Mouse (Mus musculus): Measurements from ENCODE around the gene Tcl1b5. TPM values are rescaled to one million over a fixed set of nuclear protein-coding genes. Genes with fewer than 3 reads are reported as not detected.
"Not testable (repeated sequence)": the region's sequence is repeated elsewhere in the genome, so short reads cannot be mapped to it uniquely, and the experiment has no call there.

The Tcl1b5 gene
- polyA plus RNA-seq, 1 experiment from 2014 or later: not detected

GRCm38 (mm10) chr12:105190743-105191142 is 14.6 kb downstream of the Tcl1b5 start, which contains the start of gene Tcl1b3:
Tcl1b3 (plus strand) TSS chr12:105191043.
- H3K9me3 ChIP-seq (ENCODE audit: control insufficient read depth, low read length); H3K4me2 ChIP-seq; ATAC-seq (replicated peaks; ENCODE audit: low FRiP score); H3K27me3 ChIP-seq (replicated peaks; ENCODE audit: control insufficient read depth, insufficient read depth, low read length); H3K27ac ChIP-seq (ENCODE audit: low read depth, low read length); H3K9ac ChIP-seq (ENCODE audit: low read depth, low read length); H3K4me1 ChIP-seq (replicated peaks; ENCODE audit: control insufficient read depth, insufficient read depth, low read length); DNase-seq (ENCODE audit: low spot score); H3K4me3 ChIP-seq (ENCODE audit: low read depth, low read length); H3K36me3 ChIP-seq (ENCODE audit: control insufficient read depth, insufficient read depth, low read length): not testable (repeated sequence)
- WGBS: 91% methylated on average over 6 of the region's 6 CpGs

- 69% methylated on average over 7 of the region's 7 CpGs for WGBS
- H3K9ac ChIP-seq (ENCODE audit: low read depth, low read length); H3K4me1 ChIP-seq (replicated peaks; ENCODE audit: control insufficient read depth, insufficient read depth, low read length); H3K27me3 ChIP-seq (replicated peaks; ENCODE audit: control insufficient read depth, insufficient read depth, low read length); ATAC-seq (replicated peaks; ENCODE audit: low FRiP score); H3K9me3 ChIP-seq (ENCODE audit: control insufficient read depth, low read length); H3K4me3 ChIP-seq (ENCODE audit: low read depth, low read length); H3K4me2 ChIP-seq; H3K36me3 ChIP-seq (ENCODE audit: control insufficient read depth, insufficient read depth, low read length); DNase-seq (ENCODE audit: low spot score); H3K27ac ChIP-seq (ENCODE audit: low read depth, low read length): not testable (repeated sequence)
These were observed 23.7 kb downstream of the Tcl1b5 start for GRCm38 (mm10) chr12:105199684-105200497.

GRCm38 (mm10) chr12:105201657-105202056 is 25.5 kb downstream of the Tcl1b5 start, which contains the start of gene Tcl1b4:
Tcl1b4 (plus strand) TSS chr12:105201957.
- H3K36me3 ChIP-seq (ENCODE audit: control insufficient read depth, insufficient read depth, low read length); H3K4me1 ChIP-seq (replicated peaks; ENCODE audit: control insufficient read depth, insufficient read depth, low read length); H3K9ac ChIP-seq (ENCODE audit: low read depth, low read length); DNase-seq (ENCODE audit: low spot score); H3K27ac ChIP-seq (ENCODE audit: low read depth, low read length); H3K4me3 ChIP-seq (ENCODE audit: low read depth, low read length); H3K27me3 ChIP-seq (replicated peaks; ENCODE audit: control insufficient read depth, insufficient read depth, low read length); H3K4me2 ChIP-seq; ATAC-seq (replicated peaks; ENCODE audit: low FRiP score); H3K9me3 ChIP-seq (ENCODE audit: control insufficient read depth, low read length): not testable (repeated sequence)
- 87% methylated on average over 1 of the region's 1 CpGs for WGBS

- Histone ChIP-seq H3K27me3 (replicated peaks; ENCODE audit: control insufficient read depth, insufficient read depth, low read length) (no peaks in the 10 kb centered on the region), H3K36me3 (ENCODE audit: control insufficient read depth, insufficient read depth, low read length) (no peaks in the 10 kb centered on the region), H3K9ac (ENCODE audit: low read depth, low read length) (no peak overlapping the region), H3K4me2 (no peak overlapping the region), H3K4me3 (ENCODE audit: low read depth, low read length) (no peak overlapping the region), H3K9me3 (ENCODE audit: control insufficient read depth, low read length) (no peaks in the 10 kb centered on the region), H3K4me1 (replicated peaks; ENCODE audit: control insufficient read depth, insufficient read depth, low read length) (no peaks in the 10 kb centered on the region), H3K27ac (ENCODE audit: low read depth, low read length) (no peak overlapping the region)
- ATAC-seq (replicated peaks; ENCODE audit: low FRiP score) (no peak), DNase-seq (ENCODE audit: low spot score) (no peak)
- WGBS: 65% methylated on average over 1 of the region's 1 CpGs
These were observed 30.9 kb downstream of the Tcl1b5 start for GRCm38 (mm10) chr12:105207071-105207470.

GRCm38 (mm10) chr12:105208441-105208840 is 32.3 kb downstream of the Tcl1b5 start:
- no peak overlapping the region for H3K27ac ChIP-seq (ENCODE audit: low read depth, low read length)
- ATAC-seq (replicated peaks; ENCODE audit: low FRiP score) (no peak), DNase-seq (ENCODE audit: low spot score) (no peak)
- H3K4me3 ChIP-seq (ENCODE audit: low read depth, low read length): no peak overlapping the region
- H3K4me2 ChIP-seq: no peak overlapping the region
- no peaks in the 10 kb centered on the region for H3K36me3 ChIP-seq (ENCODE audit: control insufficient read depth, insufficient read depth, low read length)
- H3K9ac ChIP-seq (ENCODE audit: low read depth, low read length): no peak overlapping the region
- no peaks in the 10 kb centered on the region for H3K4me1 ChIP-seq (replicated peaks; ENCODE audit: control insufficient read depth, insufficient read depth, low read length)
- no peaks in the 10 kb centered on the region for H3K27me3 ChIP-seq (replicated peaks; ENCODE audit: control insufficient read depth, insufficient read depth, low read length)
- no peaks in the 10 kb centered on the region for H3K9me3 ChIP-seq (ENCODE audit: control insufficient read depth, low read length)
- WGBS: 88% methylated on average over 1 of the region's 1 CpGs

- Histone ChIP-seq H3K9me3 (ENCODE audit: control insufficient read depth, low read length) (no peaks in the 10 kb centered on the region), H3K4me1 (replicated peaks; ENCODE audit: control insufficient read depth, insufficient read depth, low read length) (no peaks in the 10 kb centered on the region), H3K9ac (ENCODE audit: low read depth, low read length) (no peak overlapping the region), H3K4me2 (no peak overlapping the region), H3K27me3 (replicated peaks; ENCODE audit: control insufficient read depth, insufficient read depth, low read length) (no peaks in the 10 kb centered on the region), H3K4me3 (ENCODE audit: low read depth, low read length) (no peak overlapping the region), H3K36me3 (ENCODE audit: control insufficient read depth, insufficient read depth, low read length) (no peaks in the 10 kb centered on the region), H3K27ac (ENCODE audit: low read depth, low read length) (no peak overlapping the region)
- ATAC-seq (replicated peaks; ENCODE audit: low FRiP score) (no peak), DNase-seq (ENCODE audit: low spot score) (no peak)
- 91% methylated on average over 7 of the region's 7 CpGs for WGBS
These were observed 33.1 kb downstream of the Tcl1b5 start for GRCm38 (mm10) chr12:105209231-105209630.

- DNase-seq (ENCODE audit: low spot score): no peak
These were observed 41.1 kb downstream of the Tcl1b5 start for GRCm38 (mm10) chr12:105217101-105217760.

GRCm38 (mm10) chr12:105222601-105223319 is 46.6 kb downstream of the Tcl1b5 start, which contains the start of gene Tcl1:
Tcl1 (minus strand) TSS chr12:105222793.
- H3K27ac ChIP-seq (ENCODE audit: low read depth, low read length): no peak within 1 kb of the TSS
- no peak within 1 kb of the TSS for H3K4me2 ChIP-seq
- no peaks in the 10 kb centered on the region for H3K36me3 ChIP-seq (ENCODE audit: control insufficient read depth, insufficient read depth, low read length)
- no peak within 1 kb of the TSS for H3K9ac ChIP-seq (ENCODE audit: low read depth, low read length)
- no peak within 1 kb of the TSS for H3K4me3 ChIP-seq (ENCODE audit: low read depth, low read length)
- DNase-seq (ENCODE audit: low spot score) (no peak), ATAC-seq (replicated peaks; ENCODE audit: low FRiP score) (no peak)
- WGBS: 79% methylated on average over 22 of the region's 22 CpGs
- no peaks in the 10 kb centered on the region for H3K9me3 ChIP-seq (ENCODE audit: control insufficient read depth, low read length)
- H3K4me1 ChIP-seq (replicated peaks; ENCODE audit: control insufficient read depth, insufficient read depth, low read length): no peaks in the 10 kb centered on the region
- no peaks in the 10 kb centered on the region for H3K27me3 ChIP-seq (replicated peaks; ENCODE audit: control insufficient read depth, insufficient read depth, low read length)

More at GRCm38 (mm10) chr12:105217101-105217760, 41.1 kb downstream of the Tcl1b5 start:
- Histone ChIP-seq H3K9me3 (ENCODE audit: control insufficient read depth, low read length) (no peaks in the 10 kb centered on the region), H3K4me2 (no peak overlapping the region), H3K4me3 (ENCODE audit: low read depth, low read length) (no peak overlapping the region), H3K27ac (ENCODE audit: low read depth, low read length) (no peak overlapping the region), H3K4me1 (replicated peaks; ENCODE audit: control insufficient read depth, insufficient read depth, low read length) (no peaks in the 10 kb centered on the region), H3K36me3 (ENCODE audit: control insufficient read depth, insufficient read depth, low read length) (no peaks in the 10 kb centered on the region), H3K27me3 (replicated peaks; ENCODE audit: control insufficient read depth, insufficient read depth, low read length) (no peaks in the 10 kb centered on the region), H3K9ac (ENCODE audit: low read depth, low read length) (no peak overlapping the region)
- WGBS: 88% methylated on average over 7 of the region's 7 CpGs
- no peak for ATAC-seq (replicated peaks; ENCODE audit: low FRiP score)

Measured in liver, embryonic 11.5 days (tissue).